Comparison of ENCODE assay signal across 27 mouse cellular contexts in genomic region chr14:34348301-34348700, GRCm38 (mm10). TPM values are rescaled to one million over a fixed set of nuclear protein-coding genes. Genes with fewer than 3 reads are reported as not detected.
"Had no signal": no experiment of that assay in that cellular context is flagged by ENCODE, and none has a peak within 500 bp of the region (broad histone marks: within the 10 kb centered on the region; RNA-seq: fewer than 3 reads in every experiment).

No protein-coding gene starts in this region.

- H3K27ac ChIP-seq: kidney, embryonic 15.5 days; limb, embryonic 10.5 days; limb, embryonic 13.5 days; liver, embryonic 14.5 days; macrophage; midbrain, embryonic 12.5 days; midbrain, embryonic 15.5 days; neural tube, embryonic 12.5 days; neural tube, embryonic 15.5 days; stomach, postnatal 0 days had no signal

- H3K4me1 ChIP-seq: limb, embryonic 10.5 days; limb, embryonic 13.5 days; midbrain, embryonic 12.5 days; midbrain, embryonic 15.5 days; neural tube, embryonic 12.5 days; neural tube, embryonic 15.5 days had no signal

- H3K27me3 ChIP-seq: kidney, embryonic 15.5 days; limb, embryonic 13.5 days; midbrain, embryonic 12.5 days; midbrain, embryonic 15.5 days; neural tube, embryonic 12.5 days; neural tube, embryonic 15.5 days had no signal

- H3K9ac ChIP-seq: kidney, embryonic 15.5 days; limb, embryonic 13.5 days; liver, embryonic 14.5 days; lung, embryonic 14.5 days; midbrain, embryonic 12.5 days; midbrain, embryonic 15.5 days; neural tube, embryonic 12.5 days; neural tube, embryonic 15.5 days had no signal

- H3K4me3 ChIP-seq: kidney, embryonic 15.5 days; limb, embryonic 10.5 days; limb, embryonic 13.5 days; midbrain, embryonic 12.5 days; midbrain, embryonic 15.5 days; neural tube, embryonic 12.5 days; neural tube, embryonic 15.5 days had no signal

- ATAC-seq: midbrain, embryonic 15.5 days had no signal

- DNase-seq: kidney, adult 8-10 months; kidney, postnatal 10 days; layer of hippocampus, adult 9-11 months; right cerebral cortex, postnatal 14 days; right cerebral cortex, postnatal 4 days; thymus, adult 2 months; thymus, postnatal 14 days; thymus, postnatal 4 days had no signal

- H3K4me2 ChIP-seq: kidney, embryonic 15.5 days; limb, embryonic 13.5 days; lung, embryonic 14.5 days; midbrain, embryonic 12.5 days; midbrain, embryonic 15.5 days; neural tube, embryonic 12.5 days; neural tube, embryonic 15.5 days had no signal

- H3K9me3 ChIP-seq: kidney, embryonic 15.5 days; limb, embryonic 10.5 days; limb, embryonic 13.5 days; midbrain, embryonic 12.5 days; midbrain, embryonic 15.5 days; neural tube, embryonic 12.5 days; neural tube, embryonic 15.5 days had no signal

RNA-seq across cellular contexts. Expression of gene Fam25c, which starts 6.9 kb away (rescaled TPM):
- total RNA-seq: layer of hippocampus, adult 18-20 months; layer of hippocampus, postnatal 25 days; left cerebral cortex, adult 18-20 months; left cerebral cortex, postnatal 25 days; megakaryocyte, adult 5-6 weeks had no signal
- polyA plus RNA-seq: intestine, embryonic 14.5 days; intestine, postnatal 0 days; kidney, embryonic 15.5 days; limb, embryonic 10.5 days; lung, embryonic 14.5 days; macrophage; midbrain, embryonic 12.5 days; midbrain, embryonic 15.5 days; neural tube, embryonic 12.5 days; neural tube, embryonic 15.5 days; stomach, embryonic 14.5 days had no signal

RNA-seq across cellular contexts. Expression of gene Sncg, which starts 26.3 kb away (rescaled TPM):
- total RNA-seq: megakaryocyte, adult 5-6 weeks had no signal
- polyA plus RNA-seq: macrophage had no signal

RNA-seq across cellular contexts. Expression of gene Mmrn2, which starts 27.0 kb away (rescaled TPM):
- total RNA-seq: megakaryocyte, adult 5-6 weeks had no signal
- polyA plus RNA-seq: macrophage had no signal
